In the genomic region with DNA sequence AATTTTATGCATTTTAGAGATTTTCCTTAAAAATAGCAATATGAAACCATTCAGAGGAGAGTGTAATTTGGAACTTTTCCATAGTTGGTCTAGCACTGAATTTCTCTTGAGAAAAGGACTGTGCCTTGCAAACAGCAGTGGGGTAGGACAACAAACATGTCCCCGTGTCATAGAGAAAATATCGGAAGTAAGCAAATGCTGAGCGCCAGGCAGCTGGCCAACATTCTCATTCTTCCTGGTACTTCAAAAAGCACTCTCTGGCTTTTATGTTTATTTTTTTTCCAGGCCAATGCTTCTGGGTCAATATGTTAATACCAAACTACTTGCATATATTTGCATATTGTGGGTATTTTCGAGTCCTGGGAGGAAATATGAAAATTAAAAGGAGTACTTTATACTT, we compare ENCODE assay signal across 12 mouse cellular contexts.
A peak's percentile ranks its signal among the peaks of the same experiment; 100 is the strongest.
DNase-seq lines count a peak whose midpoint lies in the region; ATAC-seq and TF ChIP-seq lines count a peak whose summit lies in the region.
"Had no signal": no experiment of that assay in that cellular context is flagged by ENCODE, and none has a peak within 500 bp of the region (broad histone marks: within the 10 kb centered on the region; RNA-seq: fewer than 3 reads in every experiment).

No protein-coding gene starts in this region.

- 37% methylated on average over 4 of the region's 4 CpGs for WGBS in kidney, adult 2 months
- 66% methylated on average over 4 of the region's 4 CpGs for whole genome bisulfite sequencing in kidney, embryonic 16.5 days
- WGBS in hindbrain, embryonic 14.5 days = 56% methylated on average over 4 of the region's 4 CpGs

- no peak overlapping the region for H3K9ac ChIP-seq in kidney, embryonic 16.5 days (replicated peaks; ENCODE audit: low read length)
- H3K9ac ChIP-seq in hindbrain, embryonic 14.5 days = no peak overlapping the region
- H3K9ac ChIP-seq: limb, embryonic 12.5 days had no signal

- H3K4me1 ChIP-seq in kidney, adult 2 months (ENCODE audit: control insufficient read depth, insufficient read depth, low read length) = no peaks in the 10 kb centered on the region
- no peaks in the 10 kb centered on the region for H3K4me1 ChIP-seq in kidney, embryonic 16.5 days (ENCODE audit: insufficient read depth, low read length)
- H3K4me1 ChIP-seq in hindbrain, embryonic 14.5 days (replicated peaks; ENCODE audit: control insufficient read depth, insufficient read depth, low read length) = no peaks in the 10 kb centered on the region
- H3K4me1 ChIP-seq: heart, embryonic 10.5 days; limb, embryonic 12.5 days had no signal

- peak; percentile 77 for DNase-seq in kidney, adult 2 months
- DNase-seq in cerebellum, adult 9-11 months = peak; percentile 17
- DNase-seq in kidney, postnatal 14 days = peak; percentile 57
- DNase-seq in lung, postnatal 14 days = peak; percentile 6
- no peak for DNase-seq in heart, adult 8-10 months (ENCODE audit: low spot score)
- no peak for DNase-seq in hindbrain, embryonic 14.5 days (ENCODE audit: low spot score)
- no peak for DNase-seq in adrenal gland, postnatal 4 days (ENCODE audit: low spot score in 2 of 2)
- DNase-seq: thymus, postnatal 14 days had no signal

- no peak for TF ChIP-seq POLR2A in kidney, adult 2 months (IDR thresholded peaks at IDR 0.05; ENCODE audit: low read depth, low read length)

- no peak for ATAC-seq in kidney, embryonic 16.5 days (ENCODE audit: low FRiP score, low TSS enrichment)
- ATAC-seq in hindbrain, embryonic 14.5 days (ENCODE audit: low FRiP score) = no peak

- no peak overlapping the region for H3K4me3 ChIP-seq in kidney, adult 2 months (ENCODE audit: insufficient read depth, low read depth, low read length)
- no peak overlapping the region for H3K4me3 ChIP-seq in kidney, embryonic 16.5 days (ENCODE audit: low read length)
- no peak overlapping the region for H3K4me3 ChIP-seq in hindbrain, embryonic 14.5 days (replicated peaks; ENCODE audit: low read length)
- H3K4me3 ChIP-seq: erythroblast, embryonic 14.5 days; heart, embryonic 10.5 days; limb, embryonic 12.5 days had no signal

- no peak overlapping the region for H3K27ac ChIP-seq in kidney, adult 2 months (ENCODE audit: insufficient read depth, low read depth, low read length)
- H3K27ac ChIP-seq in kidney, embryonic 16.5 days (ENCODE audit: low read length) = no peak overlapping the region
- H3K27ac ChIP-seq in hindbrain, embryonic 14.5 days = no peak overlapping the region
- H3K27ac ChIP-seq: heart, embryonic 10.5 days; limb, embryonic 12.5 days had no signal

- H3K27me3 ChIP-seq in kidney, adult 2 months (replicated peaks; ENCODE audit: control insufficient read depth, insufficient read depth, low read length) = no peaks in the 10 kb centered on the region
- no peaks in the 10 kb centered on the region for H3K27me3 ChIP-seq in kidney, embryonic 16.5 days (ENCODE audit: insufficient read depth, low read length)
- H3K27me3 ChIP-seq in hindbrain, embryonic 14.5 days (ENCODE audit: control insufficient read depth, insufficient read depth, low read length) = no peaks in the 10 kb centered on the region
- H3K27me3 ChIP-seq: limb, embryonic 12.5 days had no signal

- H3K9me3 ChIP-seq in kidney, embryonic 16.5 days (ENCODE audit: low read length) = no peaks in the 10 kb centered on the region
- H3K9me3 ChIP-seq in hindbrain, embryonic 14.5 days (ENCODE audit: control insufficient read depth, low read length) = no peaks in the 10 kb centered on the region
- H3K9me3 ChIP-seq: heart, embryonic 10.5 days; limb, embryonic 12.5 days had no signal

- H3K4me2 ChIP-seq in kidney, embryonic 16.5 days (replicated peaks; ENCODE audit: low read depth, low read length) = no peak overlapping the region
- H3K4me2 ChIP-seq in hindbrain, embryonic 14.5 days (replicated peaks) = no peak overlapping the region
- H3K4me2 ChIP-seq: limb, embryonic 12.5 days had no signal

- TF ChIP-seq CTCF in kidney, adult 2 months (conservative IDR thresholded peaks at IDR 0.05; ENCODE audit: insufficient read depth, insufficient read length, low read depth, low read length) = no peak

- no peaks in the 10 kb centered on the region for H3K36me3 ChIP-seq in kidney, adult 2 months (ENCODE audit: control insufficient read depth, insufficient read depth, low read length)
- no peaks in the 10 kb centered on the region for H3K36me3 ChIP-seq in kidney, embryonic 16.5 days (ENCODE audit: insufficient read depth, low read length)
- no peaks in the 10 kb centered on the region for H3K36me3 ChIP-seq in hindbrain, embryonic 14.5 days (replicated peaks; ENCODE audit: control insufficient read depth, insufficient read depth)
- H3K36me3 ChIP-seq: heart, embryonic 10.5 days; limb, embryonic 12.5 days had no signal

Comparison
In these comparisons a context has a peak if more than half of its experiments do, and no peak if none do; other contexts are left out.
1. DNase-seq: peak in kidney, adult 2 months (single experiment), cerebellum, adult 9-11 months (single experiment), kidney, postnatal 14 days (single experiment) and lung, postnatal 14 days (single experiment); none in heart, adult 8-10 months (single experiment), hindbrain, embryonic 14.5 days (single experiment) and adrenal gland, postnatal 4 days (0 of 2).